Comparison of ENCODE assay signal across 16 mouse cellular contexts in genomic region chr7:137020195-137020594, GRCm38 (mm10).
"Had no signal": no experiment of that assay in that cellular context is flagged by ENCODE, and none has a peak within 500 bp of the region (broad histone marks: within the 10 kb centered on the region; RNA-seq: fewer than 3 reads in every experiment).

No protein-coding gene starts in this region.

- H3K36me3 ChIP-seq: lung, embryonic 15.5 days; midbrain, embryonic 13.5 days; midbrain, embryonic 15.5 days; neural tube, embryonic 12.5 days; stomach, embryonic 15.5 days had no signal

- H3K4me1 ChIP-seq: lung, embryonic 15.5 days; megakaryocyte, embryonic 14.5 days; midbrain, embryonic 13.5 days; midbrain, embryonic 15.5 days; stomach, embryonic 15.5 days had no signal

- DNase-seq: lung, adult 2 months; lung, postnatal 14 days; lung, postnatal 36 days; right cerebral cortex, postnatal 14 days; thymus, adult 2 months; thymus, postnatal 25 days; thymus, postnatal 4 days had no signal

- H3K4me2 ChIP-seq: lung, embryonic 15.5 days; midbrain, embryonic 13.5 days; midbrain, embryonic 15.5 days; neural tube, embryonic 12.5 days; stomach, embryonic 15.5 days had no signal

- H3K9ac ChIP-seq: lung, embryonic 15.5 days; midbrain, embryonic 13.5 days; midbrain, embryonic 15.5 days; neural tube, embryonic 12.5 days; stomach, embryonic 15.5 days had no signal

- H3K9me3 ChIP-seq: lung, embryonic 15.5 days; midbrain, embryonic 13.5 days; midbrain, embryonic 15.5 days; neural tube, embryonic 12.5 days; stomach, embryonic 15.5 days had no signal

- H3K4me3 ChIP-seq: lung, embryonic 15.5 days; megakaryocyte, embryonic 14.5 days; midbrain, embryonic 13.5 days; midbrain, embryonic 15.5 days; neural tube, embryonic 12.5 days; stomach, embryonic 15.5 days had no signal

- ATAC-seq: lung, postnatal 0 days; midbrain, embryonic 13.5 days; midbrain, embryonic 15.5 days had no signal

- H3K27me3 ChIP-seq: lung, embryonic 15.5 days; megakaryocyte, embryonic 14.5 days; midbrain, embryonic 15.5 days; neural tube, embryonic 12.5 days; stomach, embryonic 15.5 days had no signal

- H3K27ac ChIP-seq: lung, embryonic 15.5 days; macrophage; midbrain, embryonic 13.5 days; midbrain, embryonic 15.5 days; neural tube, embryonic 12.5 days; stomach, embryonic 15.5 days; stomach, postnatal 0 days had no signal
